Comparison of ENCODE assay signal across 9 mouse cellular contexts in the genomic region with DNA sequence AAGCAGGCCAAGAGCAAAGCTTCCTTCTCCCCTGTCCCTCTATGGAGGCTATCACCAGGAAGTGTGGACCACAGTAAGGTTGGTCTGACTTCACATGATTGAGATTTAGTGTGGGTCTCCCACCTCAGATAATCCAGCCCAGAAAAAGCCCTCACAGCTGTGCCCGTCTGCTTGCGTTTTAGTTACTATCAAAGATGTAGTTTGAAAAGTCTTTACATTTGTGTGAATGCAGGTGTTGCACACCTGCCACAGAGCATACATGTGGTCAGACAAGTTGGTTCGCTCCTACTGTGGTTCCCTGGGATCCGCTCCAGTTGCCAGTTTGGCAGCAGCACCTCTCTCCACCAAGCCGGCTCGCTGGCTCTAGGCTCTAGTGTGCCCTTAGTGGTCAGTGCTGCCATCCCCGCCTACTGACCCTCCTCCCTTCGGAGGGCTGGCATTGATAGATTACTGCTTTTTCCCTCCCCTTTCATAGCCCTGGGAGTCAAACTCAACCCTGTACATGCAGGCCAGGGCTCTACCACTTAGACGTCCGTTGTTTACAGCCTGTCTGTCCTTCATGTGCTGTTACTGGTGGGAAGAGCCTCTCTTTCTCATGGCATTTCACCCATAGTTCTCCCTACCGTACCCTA. TPM values are rescaled to one million over a fixed set of nuclear protein-coding genes. Genes with fewer than 3 reads are reported as not detected.
DNase-seq lines count a peak whose midpoint lies in the region; ATAC-seq lines count a peak whose summit lies in the region.
"Had no signal": no experiment of that assay in that cellular context is flagged by ENCODE, and none has a peak within 500 bp of the region (broad histone marks: within the 10 kb centered on the region; RNA-seq: fewer than 3 reads in every experiment).

No protein-coding gene starts in this region.

- peaks cover 20% of the 10 kb centered on the region for H3K4me1 ChIP-seq in hindbrain, embryonic 10.5 days (replicated peaks)
- peaks cover 13% of the 10 kb centered on the region for H3K4me1 ChIP-seq in hindbrain, embryonic 13.5 days (replicated peaks)
- H3K4me1 ChIP-seq in neural tube, embryonic 11.5 days (ENCODE audit: control insufficient read depth, insufficient read depth, low read length), result peaks cover 3% of the 10 kb centered on the region; the same call in 1 of the 2 replicates
- peaks cover 7% of the 10 kb centered on the region for H3K4me1 ChIP-seq in midbrain, embryonic 10.5 days

- H3K9ac ChIP-seq in hindbrain, embryonic 13.5 days, result no peak overlapping the region
- H3K9ac ChIP-seq in neural tube, embryonic 11.5 days (ENCODE audit: low read length), result no peak overlapping the region
- H3K9ac ChIP-seq: neural tube, embryonic 13.5 days had no signal

- H3K36me3 ChIP-seq in hindbrain, embryonic 10.5 days, result peaks cover 85% of the 10 kb centered on the region
- peaks cover 38% of the 10 kb centered on the region for H3K36me3 ChIP-seq in hindbrain, embryonic 13.5 days
- peaks cover 2% of the 10 kb centered on the region for H3K36me3 ChIP-seq in neural tube, embryonic 11.5 days (ENCODE audit: control insufficient read depth, insufficient read depth, low read length)
- H3K36me3 ChIP-seq in midbrain, embryonic 10.5 days, result peaks cover 87% of the 10 kb centered on the region

- H3K9me3 ChIP-seq in hindbrain, embryonic 10.5 days, result no peaks in the 10 kb centered on the region
- no peaks in the 10 kb centered on the region for H3K9me3 ChIP-seq in hindbrain, embryonic 13.5 days
- no peaks in the 10 kb centered on the region for H3K9me3 ChIP-seq in neural tube, embryonic 11.5 days (ENCODE audit: control insufficient read depth, low read length)
- 0 out of 2 replicates have a peak, but pooled peaks cover 2% of the 10 kb centered on the region for H3K9me3 ChIP-seq in midbrain, embryonic 10.5 days (replicated peaks)
- H3K9me3 ChIP-seq: neural tube, embryonic 13.5 days had no signal

- no peak overlapping the region for H3K4me3 ChIP-seq in hindbrain, embryonic 10.5 days
- no peak overlapping the region for H3K4me3 ChIP-seq in hindbrain, embryonic 13.5 days
- H3K4me3 ChIP-seq in neural tube, embryonic 11.5 days (ENCODE audit: low read depth, low read length), result no peak overlapping the region
- no peak overlapping the region for H3K4me3 ChIP-seq in midbrain, embryonic 10.5 days
- H3K4me3 ChIP-seq: neural tube, embryonic 13.5 days had no signal

- H3K27ac ChIP-seq in hindbrain, embryonic 10.5 days, result no peak overlapping the region
- no peak overlapping the region; the same call in 1 of the 2 replicates for H3K27ac ChIP-seq in hindbrain, embryonic 13.5 days
- H3K27ac ChIP-seq in neural tube, embryonic 11.5 days (ENCODE audit: low read depth, low read length), result no peak overlapping the region
- H3K27ac ChIP-seq in midbrain, embryonic 10.5 days (replicated peaks), result no peak overlapping the region
- H3K27ac ChIP-seq: neural tube, embryonic 13.5 days had no signal

- peak; percentile 16 for DNase-seq in hindbrain, embryonic 10.5 days (ENCODE audit: low spot score)
- DNase-seq in fat pad, adult 2 months (ENCODE audit: extremely low read depth, low read depth, low spot score), result peak; percentile 58
- peak; percentile 74 for DNase-seq in kidney, postnatal 14 days
- DNase-seq in neural tube, embryonic 11.5 days (ENCODE audit: low spot score), result peak; percentile 21
- no peak for DNase-seq in urinary bladder, postnatal 4 days (ENCODE audit: low spot score in 2 of 2)
- no peak for DNase-seq in midbrain, embryonic 10.5 days (ENCODE audit: low spot score)
- DNase-seq in right cerebral cortex, postnatal 10 days (ENCODE audit: low spot score in 2 of 2), result no peak

- WGBS in hindbrain, embryonic 10.5 days, result 75% methylated on average over 11 of the region's 11 CpGs
- WGBS in hindbrain, embryonic 13.5 days, result 57% methylated on average over 11 of the region's 11 CpGs
- WGBS in neural tube, embryonic 11.5 days, result 56% methylated on average over 11 of the region's 11 CpGs
- 78% methylated on average over 11 of the region's 11 CpGs for WGBS in midbrain, embryonic 10.5 days

- no peaks in the 10 kb centered on the region for H3K27me3 ChIP-seq in hindbrain, embryonic 10.5 days (ENCODE audit: insufficient read depth, poor library complexity, severe bottlenecking)
- no peaks in the 10 kb centered on the region for H3K27me3 ChIP-seq in hindbrain, embryonic 13.5 days
- no peaks in the 10 kb centered on the region for H3K27me3 ChIP-seq in neural tube, embryonic 11.5 days (ENCODE audit: control insufficient read depth, insufficient read depth, low read length)
- H3K27me3 ChIP-seq in midbrain, embryonic 10.5 days (ENCODE audit: low read depth, poor library complexity, severe bottlenecking), result no peaks in the 10 kb centered on the region
- H3K27me3 ChIP-seq: neural tube, embryonic 13.5 days had no signal

- no peak overlapping the region for H3K4me2 ChIP-seq in hindbrain, embryonic 13.5 days
- no peak overlapping the region for H3K4me2 ChIP-seq in neural tube, embryonic 11.5 days (ENCODE audit: low read depth)
- H3K4me2 ChIP-seq: neural tube, embryonic 13.5 days had no signal

- no peak for ATAC-seq in hindbrain, embryonic 13.5 days (ENCODE audit: low FRiP score)
- no peak; the same call in 1 of the 2 replicates for ATAC-seq in neural tube, embryonic 11.5 days (ENCODE audit: insufficient read depth, low FRiP score, low TSS enrichment)

RNA-seq across cellular contexts. Expression of gene Helz, which starts 25.4 kb away (rescaled TPM):
- 20.6 and 23.7 TPM in 2 replicates for polyA plus RNA-seq in hindbrain, embryonic 10.5 days (2016; fragmentation: Nextera tagmentation; extraction: Ambion mirVana)
- 16.2 and 17.7 TPM in 2 replicates for polyA plus RNA-seq in hindbrain, embryonic 13.5 days (2015; fragmentation: Nextera tagmentation; extraction: Ambion mirVana)
- 23.5 and 24.5 TPM in 2 replicates for polyA plus RNA-seq in neural tube, embryonic 11.5 days (2014; fragmentation: Nextera tagmentation; extraction: Ambion mirVana)
- 19.0 and 21.6 TPM in 2 replicates for polyA plus RNA-seq in midbrain, embryonic 10.5 days (2016; fragmentation: Nextera tagmentation; extraction: Ambion mirVana)

Comparison
In these comparisons a context has a peak if more than half of its experiments do, and no peak if none do; other contexts are left out.
1. DNase-seq: peak in hindbrain, embryonic 10.5 days (single experiment), fat pad, adult 2 months (single experiment), kidney, postnatal 14 days (single experiment) and neural tube, embryonic 11.5 days (single experiment); none in urinary bladder, postnatal 4 days (0 of 2), midbrain, embryonic 10.5 days (single experiment) and right cerebral cortex, postnatal 10 days (0 of 2).